Mouse (Mus musculus) telencephalon, adult 2 months (tissue): ENCODE data around the gene Arhgap8.
"Not testable (repeated sequence)": the region's sequence is repeated elsewhere in the genome, so short reads cannot be mapped to it uniquely, and the experiment has no call there.

Source experiments
- DNase-seq: peaks from one replicate; pipeline ENCODE4 v3.0.0-alpha.2; 2011; ENCODE audit warnings: low read depth, low spot score

The Arhgap8 gene

DNA sequence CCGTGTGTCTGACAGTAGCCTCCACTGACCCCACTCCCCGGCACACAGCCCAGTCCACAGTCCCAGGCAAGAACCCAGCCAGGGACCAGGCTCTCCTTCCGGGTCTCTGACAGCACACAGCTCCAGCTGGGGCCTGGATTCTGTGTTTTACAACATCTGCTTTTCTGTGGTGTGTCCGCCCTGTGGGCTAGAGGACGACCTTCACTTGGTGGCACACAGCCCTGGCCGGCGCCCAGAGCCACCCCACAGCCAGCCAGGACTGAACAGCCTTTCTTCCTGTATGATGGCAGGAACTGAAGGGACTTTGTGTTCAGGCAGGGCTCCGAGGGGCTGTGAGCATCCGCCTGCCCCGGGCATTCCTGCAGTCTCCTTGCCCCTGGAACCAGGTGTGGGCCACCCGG is 22.2 kb upstream of the Arhgap8 start:
- no peak for DNase-seq

DNA sequence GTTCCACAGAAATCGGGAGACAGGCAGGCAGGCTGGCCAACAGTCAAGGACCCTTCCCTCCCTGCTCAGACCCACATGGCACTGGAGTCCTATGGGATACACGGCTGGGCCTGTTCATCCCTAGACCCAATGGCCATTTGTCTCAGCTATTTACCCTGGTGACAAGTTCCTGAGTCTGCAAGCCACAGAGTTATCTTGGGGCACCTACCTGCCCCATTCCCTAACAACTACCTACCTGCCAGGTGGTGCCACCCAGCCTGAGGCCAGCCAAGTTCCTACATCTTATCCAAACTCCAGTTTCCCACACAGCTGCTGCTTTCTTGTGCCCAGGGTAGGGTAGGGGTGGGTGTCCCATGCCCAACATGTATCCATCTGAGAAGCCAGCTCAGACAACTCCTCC is 21.7 kb upstream of the Arhgap8 start:
- DNase-seq, result no peak

DNA sequence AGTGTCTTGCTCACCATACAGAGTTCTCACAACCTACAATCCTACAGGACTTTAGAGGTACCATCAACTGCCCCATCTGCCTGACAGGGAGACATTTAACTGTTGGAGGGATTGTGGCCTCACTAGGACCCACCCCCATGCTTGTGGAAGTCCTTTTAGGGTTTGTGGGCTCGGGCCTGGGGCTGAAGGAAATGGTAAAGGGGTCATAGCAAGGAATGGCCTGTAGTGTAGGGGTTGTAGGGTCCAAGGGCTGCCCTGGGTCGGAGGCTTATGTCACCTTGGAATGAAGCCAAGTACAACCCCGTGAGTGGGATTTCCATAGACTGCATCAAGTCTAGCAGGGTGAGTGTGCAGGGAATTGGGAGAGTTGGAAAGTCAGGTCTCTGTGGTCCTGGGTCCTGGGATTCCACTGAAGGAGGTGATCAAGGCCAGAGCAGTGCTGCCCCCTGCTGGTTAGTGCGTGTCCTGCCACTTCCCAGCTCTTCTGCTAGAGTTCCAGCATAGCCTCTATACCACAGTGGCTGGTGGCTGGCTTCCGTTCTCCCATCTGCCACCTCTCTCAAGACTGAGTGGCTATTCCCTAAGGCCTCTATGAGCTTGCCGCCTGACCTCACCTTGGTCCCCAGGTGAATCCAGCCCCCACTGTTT is 19.6 kb upstream of the Arhgap8 start:
- no peak for DNase-seq

GRCm38 (mm10) chr15:84701947-84702346 is 17.9 kb upstream of the Arhgap8 start:
- no peak for DNase-seq

DNA sequence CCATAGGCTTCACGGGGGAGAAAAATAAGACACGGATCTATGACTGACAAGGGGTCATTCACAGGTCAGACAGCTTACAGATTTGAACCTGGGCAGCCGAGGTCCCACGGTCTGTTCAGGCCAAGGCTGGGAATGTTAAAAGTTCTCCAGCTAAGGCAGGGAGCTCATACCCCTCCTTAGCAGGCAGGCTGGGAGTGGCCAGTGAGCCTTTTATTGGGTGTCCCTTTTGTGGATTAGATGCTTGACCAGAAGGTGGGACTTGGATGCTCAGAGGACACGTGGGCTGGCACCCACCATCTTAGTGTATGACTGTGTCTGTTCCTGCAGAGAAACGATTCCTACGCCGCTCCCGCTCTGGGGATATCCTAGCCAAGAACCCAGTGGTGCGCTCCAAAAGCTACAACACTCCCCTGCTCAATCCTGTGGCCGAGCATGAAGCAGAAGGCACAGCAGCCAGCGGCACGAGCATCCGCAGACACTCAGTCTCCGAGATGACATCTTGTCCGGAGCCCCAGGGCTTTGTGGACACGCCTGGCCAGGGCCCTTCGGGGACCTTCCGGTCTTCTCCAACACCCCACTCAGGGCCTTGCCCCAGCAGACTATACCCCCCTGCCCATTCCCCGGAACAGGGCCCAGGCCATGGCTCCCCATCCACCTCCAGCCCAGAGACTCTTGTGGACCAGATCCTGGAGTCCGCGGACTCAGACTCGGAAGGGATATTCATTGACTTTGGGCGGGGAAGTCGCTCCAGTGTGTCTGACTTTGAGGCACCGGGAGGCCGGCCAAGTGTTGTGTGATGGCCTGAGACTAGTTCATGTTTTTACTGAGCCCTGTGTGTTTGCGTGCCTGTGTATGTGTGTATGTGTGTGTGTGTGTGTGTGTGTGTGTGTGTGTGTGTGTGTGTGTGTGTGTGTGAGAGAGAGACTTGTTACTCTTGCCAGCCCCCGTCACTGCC is 17.2 kb upstream of the Arhgap8 start:
- DNase-seq, result no peak

- DNase-seq, result no peak
Measured at GRCm38 (mm10) chr15:84703992-84704391, 15.9 kb upstream of the Arhgap8 start.

- no peak for DNase-seq
Measured at GRCm38 (mm10) chr15:84705351-84705901, 14.4 kb upstream of the Arhgap8 start.

DNA sequence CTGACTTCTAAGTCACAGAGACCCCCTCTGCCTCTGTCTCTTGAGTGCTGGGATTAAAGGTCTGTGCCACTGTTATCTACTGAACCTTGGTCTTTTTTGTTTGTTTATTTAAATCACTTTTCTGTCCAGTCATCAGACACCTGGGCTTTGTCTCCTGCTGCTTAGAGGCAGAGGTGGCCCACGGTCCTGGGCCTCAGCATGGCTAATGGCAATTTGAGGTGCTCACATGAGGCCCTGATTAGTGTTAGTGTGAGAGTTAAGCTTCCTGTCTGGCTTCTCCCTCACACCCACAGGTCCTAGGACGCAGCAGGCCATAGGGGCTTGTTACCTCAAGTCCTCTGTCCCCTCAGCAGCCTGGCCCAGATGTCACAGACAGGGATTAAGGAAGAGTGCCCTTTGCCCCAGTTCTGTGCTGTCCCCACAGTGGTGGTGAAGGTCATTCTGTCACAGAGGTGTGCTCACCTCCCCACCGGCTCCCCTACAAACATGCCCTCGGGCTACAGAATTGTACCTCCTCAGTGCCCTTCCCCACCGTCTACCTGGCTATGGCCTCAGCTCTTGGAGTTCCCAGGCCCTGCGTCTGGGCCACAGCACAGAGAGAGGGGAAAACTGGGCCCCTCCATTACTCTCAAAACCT is 12.8 kb upstream of the Arhgap8 start:
- no peak for DNase-seq

DNA sequence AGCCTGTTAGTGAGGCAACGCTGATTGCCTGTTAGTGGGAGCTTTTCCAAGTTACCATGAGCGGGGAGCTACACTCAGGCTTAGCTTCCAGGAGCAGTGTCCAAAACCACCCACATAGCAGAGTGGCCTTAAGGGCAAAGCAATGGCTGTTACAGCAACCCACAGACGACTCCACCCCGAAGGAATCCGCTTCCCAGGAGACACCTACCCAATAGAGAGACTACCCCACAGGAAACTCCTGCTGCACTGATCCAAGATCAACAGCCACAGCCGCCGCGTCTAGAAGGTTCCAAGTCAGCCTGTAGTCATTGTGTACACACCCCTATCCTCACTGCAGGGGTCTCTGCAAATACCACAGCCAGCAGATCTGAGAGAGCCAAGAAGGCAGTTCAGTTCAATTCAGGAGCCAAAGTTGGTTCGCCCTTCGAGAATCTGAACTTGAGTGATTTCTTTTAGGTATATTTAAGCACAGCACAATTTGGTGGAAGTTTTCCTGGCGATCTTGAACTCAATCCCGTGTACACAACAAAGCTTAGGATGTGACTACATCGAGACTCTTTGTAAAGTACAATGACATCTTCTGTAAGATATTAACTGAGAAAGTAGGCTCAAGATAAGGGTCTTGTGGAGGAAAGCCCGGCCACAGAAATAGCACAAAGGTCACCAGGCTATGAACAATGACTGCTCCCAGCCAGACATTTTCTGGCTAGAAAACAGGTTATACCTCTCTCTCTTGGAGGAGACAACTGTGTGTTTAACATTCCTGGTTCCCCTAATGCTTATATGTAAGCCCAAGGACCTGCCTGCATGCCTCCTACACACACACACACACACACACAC is 7.1 kb upstream of the Arhgap8 start:
- no peak for DNase-seq

GRCm38 (mm10) chr15:84714730-84715129 is 5.1 kb upstream of the Arhgap8 start:
- DNase-seq, result no peak

DNA sequence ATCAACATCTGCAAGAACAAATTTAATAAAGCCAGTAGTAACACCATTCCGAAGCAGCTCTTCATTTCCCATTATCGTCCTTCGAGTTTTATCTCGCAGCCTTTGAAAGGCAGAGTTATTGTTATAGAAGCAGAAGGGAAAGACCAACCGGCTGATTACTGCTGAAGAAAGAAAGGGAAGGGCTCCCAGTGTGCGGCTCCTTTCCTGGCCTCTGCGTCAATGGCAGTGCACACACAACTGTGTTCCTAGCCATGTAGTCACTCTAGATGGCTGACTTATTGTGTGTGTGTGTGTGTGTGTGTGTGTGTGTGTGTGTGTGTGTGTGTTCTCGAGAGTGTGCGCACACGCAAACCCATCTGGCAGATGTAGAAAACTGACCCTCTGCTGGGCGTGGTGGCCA is 4.7 kb upstream of the Arhgap8 start:
- no peak for DNase-seq

- not testable (repeated sequence) for DNase-seq
Measured at GRCm38 (mm10) chr15:84717570-84718270, 2.1 kb upstream of the Arhgap8 start.

DNA sequence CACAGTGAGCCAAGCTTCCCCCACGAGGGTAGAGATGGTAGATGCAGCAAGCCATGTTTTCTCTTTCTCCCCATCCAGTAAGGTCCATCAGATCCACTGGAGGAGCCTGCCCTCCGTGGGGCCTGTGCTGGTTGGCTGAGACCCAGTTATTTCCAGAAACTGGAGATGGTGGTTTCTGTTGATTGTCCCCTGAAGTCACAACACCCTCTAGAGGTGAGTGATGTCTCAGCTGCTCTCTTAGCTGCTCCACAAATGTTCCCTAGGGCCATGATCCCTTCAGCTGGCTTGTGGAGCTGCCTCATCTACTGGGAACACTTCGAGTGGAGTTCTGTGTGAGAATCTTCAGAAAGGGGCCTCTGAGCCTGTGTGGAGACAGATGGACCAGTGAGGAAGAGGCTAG is 1.1 kb upstream of the Arhgap8 start:
- no peak for DNase-seq

- no peak for DNase-seq
Measured at GRCm38 (mm10) chr15:84720291-84721204, 696 bp downstream of the Arhgap8 start.

- not testable (repeated sequence) for DNase-seq
Measured at GRCm38 (mm10) chr15:84723656-84724055, 3.8 kb downstream of the Arhgap8 start.

DNA sequence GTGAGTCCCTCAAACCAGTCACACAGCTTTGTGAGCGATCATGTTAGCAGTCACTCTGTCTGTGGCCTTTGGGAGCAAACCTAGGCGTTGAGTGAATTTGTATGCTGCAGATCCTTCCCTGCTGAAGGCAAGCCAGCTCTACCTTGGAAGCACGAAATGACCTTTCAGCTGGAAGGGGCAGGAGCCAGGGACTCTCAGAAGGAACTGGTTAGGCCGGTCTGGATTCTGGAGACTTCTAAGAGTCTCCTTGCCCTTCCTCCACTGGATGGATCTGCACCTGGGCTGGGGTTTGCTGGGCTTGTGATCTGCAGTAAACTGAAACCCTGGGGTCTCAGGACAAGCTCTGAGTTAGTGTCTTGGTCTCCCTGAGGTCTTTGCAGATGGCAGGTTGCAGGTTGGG is 4.3 kb downstream of the Arhgap8 start:
- no peak for DNase-seq

- DNase-seq, result no peak
Measured at GRCm38 (mm10) chr15:84729685-84730084, 9.8 kb downstream of the Arhgap8 start.

DNA sequence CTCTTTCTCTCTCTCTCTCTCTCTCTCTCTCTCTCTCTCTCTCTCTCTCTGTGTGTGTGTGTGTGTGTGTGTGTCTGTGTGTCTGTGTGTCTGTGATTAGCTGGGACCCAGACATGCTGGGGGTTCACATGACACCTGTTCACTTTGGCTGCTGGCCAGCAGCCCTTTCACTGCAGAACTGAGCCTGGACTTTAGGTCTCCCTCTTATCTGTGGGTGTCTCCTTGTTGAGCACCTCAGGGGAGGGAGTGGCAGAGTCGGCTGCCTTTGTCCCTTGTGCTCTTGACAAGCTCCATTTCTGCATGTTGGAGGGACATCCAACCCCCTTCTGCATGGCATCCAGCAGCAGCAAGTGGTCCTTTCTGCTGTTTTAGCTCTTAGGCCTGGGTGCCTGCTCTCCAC is 11.0 kb downstream of the Arhgap8 start:
- DNase-seq, result no peak

GRCm38 (mm10) chr15:84731676-84732424 is 12.0 kb downstream of the Arhgap8 start:
- no peak for DNase-seq
